Mouse (Mus musculus) layer of hippocampus, adult 9-10 months (tissue): Measurements from ENCODE around the gene Padi4.

Source experiments
- DNase-seq: peaks from one replicate; pipeline ENCODE4 v3.0.0; 2022; ENCODE audit warnings: low spot score

Padi4 gene

GRCm38 (mm10) chr4:140788264-140788663 lies 14.2 kb upstream of the Padi4 start:
- no peak for DNase-seq

GRCm38 (mm10) chr4:140787414-140787813 lies 13.4 kb upstream of the Padi4 start:
- no peak for DNase-seq

GRCm38 (mm10) chr4:140785217-140785616 lies 11.2 kb upstream of the Padi4 start:
- DNase-seq, result no peak

- no peak for DNase-seq
Measured at GRCm38 (mm10) chr4:140784292-140784945, 10.4 kb upstream of the Padi4 start.

GRCm38 (mm10) chr4:140782821-140783220 lies 8.8 kb upstream of the Padi4 start:
- DNase-seq, result no peak

- no peak for DNase-seq
Measured at GRCm38 (mm10) chr4:140780507-140780906, 6.5 kb upstream of the Padi4 start.

- no peak for DNase-seq
Measured at GRCm38 (mm10) chr4:140779803-140780397, 5.9 kb upstream of the Padi4 start.

GRCm38 (mm10) chr4:140776623-140777022 lies 2.6 kb upstream of the Padi4 start:
- no peak for DNase-seq

GRCm38 (mm10) chr4:140775876-140776275 lies 1.8 kb upstream of the Padi4 start:
- no peak for DNase-seq

- no peak for DNase-seq
Measured at GRCm38 (mm10) chr4:140774893-140775292, 857 bp upstream of the Padi4 start.

GRCm38 (mm10) chr4:140771091-140771490 lies 2.9 kb downstream of the Padi4 start:
- DNase-seq, result no peak

- DNase-seq, result no peak
Measured at GRCm38 (mm10) chr4:140770433-140770832, 3.6 kb downstream of the Padi4 start.

- no peak for DNase-seq
Measured at GRCm38 (mm10) chr4:140768973-140769372, 5.1 kb downstream of the Padi4 start.

- DNase-seq, result no peak
Measured at GRCm38 (mm10) chr4:140765936-140766335, 8.1 kb downstream of the Padi4 start.

- DNase-seq, result no peak
Measured at GRCm38 (mm10) chr4:140763158-140763557, 10.9 kb downstream of the Padi4 start.

- DNase-seq, result no peak
Measured at GRCm38 (mm10) chr4:140761601-140762000, 12.4 kb downstream of the Padi4 start.

GRCm38 (mm10) chr4:140755811-140756210 lies 18.2 kb downstream of the Padi4 start:
- no peak for DNase-seq

GRCm38 (mm10) chr4:140753366-140753765 lies 20.7 kb downstream of the Padi4 start:
- DNase-seq, result no peak

- no peak for DNase-seq
Measured at GRCm38 (mm10) chr4:140750328-140750727, 23.7 kb downstream of the Padi4 start.

GRCm38 (mm10) chr4:140747978-140748377 lies 26.1 kb downstream of the Padi4 start:
- no peak for DNase-seq

- DNase-seq, result peak; percentile 27
Measured at GRCm38 (mm10) chr4:140744654-140745053, 29.4 kb downstream of the Padi4 start.

- no peak for DNase-seq
Measured at GRCm38 (mm10) chr4:140743086-140743485, 30.9 kb downstream of the Padi4 start.

- DNase-seq, result no peak
Measured at GRCm38 (mm10) chr4:140742543-140742942, 31.5 kb downstream of the Padi4 start, which contains the start of gene Padi6. Gene Padi6, minus strand, starts transcription at chr4:140742643.

- no peak for DNase-seq
Measured at GRCm38 (mm10) chr4:140741401-140741800, 32.6 kb downstream of the Padi4 start.
